Comparison of ENCODE assay signal across 25 mouse cellular contexts in genomic region chr6:125602354-125602753, GRCm38 (mm10). TPM values are rescaled to one million over a fixed set of nuclear protein-coding genes. Genes with fewer than 3 reads are reported as not detected.
A peak's percentile ranks its signal among the peaks of the same experiment; 100 is the strongest.
DNase-seq lines count a peak whose midpoint lies in the region; ATAC-seq lines count a peak whose summit lies in the region.
"Had no signal": no experiment of that assay in that cellular context is flagged by ENCODE, and none has a peak within 500 bp of the region (broad histone marks: within the 10 kb centered on the region; RNA-seq: fewer than 3 reads in every experiment).

No protein-coding gene starts in this region.

- H3K27ac ChIP-seq in midbrain, embryonic 11.5 days (ENCODE audit: low read depth, low read length): no peak overlapping the region
- no peak overlapping the region for H3K27ac ChIP-seq in midbrain, embryonic 16.5 days (ENCODE audit: low read length)
- peak overlapping the region; percentile 47; the same call in 1 of the 2 replicates for H3K27ac ChIP-seq in limb, embryonic 15.5 days
- no peak overlapping the region for H3K27ac ChIP-seq in hindbrain, embryonic 16.5 days (ENCODE audit: low read depth, low read length)
- H3K27ac ChIP-seq: forebrain, embryonic 12.5 days; heart, adult 2 months; hindbrain, embryonic 13.5 days; liver, embryonic 13.5 days; neural tube, embryonic 15.5 days had no signal

- no peak for ATAC-seq in midbrain, embryonic 11.5 days (ENCODE audit: low FRiP score)
- no peak for ATAC-seq in midbrain, embryonic 16.5 days
- no peak for ATAC-seq in limb, embryonic 15.5 days (ENCODE audit: insufficient number of reproducible peaks, low FRiP score, low TSS enrichment, low read depth)
- no peak for ATAC-seq in hindbrain, embryonic 16.5 days
- ATAC-seq: CD4-positive, CD25-positive, alpha-beta regulatory T cell, adult 4 months had no signal

- H3K9me3 ChIP-seq in midbrain, embryonic 11.5 days (ENCODE audit: control insufficient read depth, low read length): no peaks in the 10 kb centered on the region
- H3K9me3 ChIP-seq in midbrain, embryonic 16.5 days (replicated peaks; ENCODE audit: control insufficient read depth, low read length, poor library complexity, severe bottlenecking): no peaks in the 10 kb centered on the region
- H3K9me3 ChIP-seq in limb, embryonic 15.5 days: no peaks in the 10 kb centered on the region
- H3K9me3 ChIP-seq in hindbrain, embryonic 16.5 days (ENCODE audit: control insufficient read depth, low read length): no peaks in the 10 kb centered on the region
- H3K9me3 ChIP-seq: forebrain, embryonic 12.5 days; heart, embryonic 12.5 days; hindbrain, embryonic 13.5 days; liver, embryonic 13.5 days; neural tube, embryonic 15.5 days had no signal

- H3K36me3 ChIP-seq in midbrain, embryonic 11.5 days (ENCODE audit: control insufficient read depth, insufficient read depth, low read length): no peaks in the 10 kb centered on the region
- H3K36me3 ChIP-seq in midbrain, embryonic 16.5 days (ENCODE audit: control insufficient read depth, insufficient read depth, low read length): no peaks in the 10 kb centered on the region
- H3K36me3 ChIP-seq in limb, embryonic 15.5 days: no peaks in the 10 kb centered on the region
- H3K36me3 ChIP-seq in hindbrain, embryonic 16.5 days (ENCODE audit: control insufficient read depth, insufficient read depth, low read length): no peaks in the 10 kb centered on the region
- H3K36me3 ChIP-seq: forebrain, embryonic 12.5 days; heart, embryonic 12.5 days; hindbrain, embryonic 13.5 days; liver, embryonic 13.5 days; neural tube, embryonic 15.5 days had no signal

- H3K4me1 ChIP-seq in midbrain, embryonic 11.5 days (ENCODE audit: control insufficient read depth, insufficient read depth, low read length): no peaks in the 10 kb centered on the region
- H3K4me1 ChIP-seq in midbrain, embryonic 16.5 days (ENCODE audit: control insufficient read depth, insufficient read depth, low read length): peaks cover 4% of the 10 kb centered on the region; the same call in 1 of the 2 replicates
- peaks cover 35% of the 10 kb centered on the region for H3K4me1 ChIP-seq in limb, embryonic 15.5 days
- peaks cover 5% of the 10 kb centered on the region for H3K4me1 ChIP-seq in hindbrain, embryonic 16.5 days (ENCODE audit: control insufficient read depth, insufficient read depth, low read depth, low read length)

- peak; percentile 87 for DNase-seq in heart, adult 11 months
- DNase-seq in heart, adult 18-20 months: no peak
- peak; percentile 83 for DNase-seq in midbrain, embryonic 11.5 days (ENCODE audit: low spot score, missing footprints)
- no peak for DNase-seq in yolk sac, embryonic 10.5 days (ENCODE audit: low spot score)
- DNase-seq: adrenal gland, postnatal 36 days; cerebellum, adult 2 months; cerebellum, postnatal 14 days; gastrocnemius, postnatal 14 days; heart, adult 2 months; heart, postnatal 4 days; liver, embryonic 13.5 days; lung, adult 18-20 months; lung, postnatal 4 days; retina, postnatal 1 day; right cerebral cortex, postnatal 14 days; thymus, postnatal 14 days had no signal

- no peak overlapping the region for H3K9ac ChIP-seq in midbrain, embryonic 11.5 days (ENCODE audit: low read length)
- no peak overlapping the region for H3K9ac ChIP-seq in midbrain, embryonic 16.5 days (ENCODE audit: low read depth, low read length)
- H3K9ac ChIP-seq in limb, embryonic 15.5 days: no peak overlapping the region
- no peak overlapping the region for H3K9ac ChIP-seq in hindbrain, embryonic 16.5 days (ENCODE audit: low read depth, low read length)
- H3K9ac ChIP-seq: heart, embryonic 12.5 days; hindbrain, embryonic 13.5 days; liver, embryonic 13.5 days; neural tube, embryonic 15.5 days had no signal

- no peak overlapping the region for H3K4me3 ChIP-seq in midbrain, embryonic 11.5 days (ENCODE audit: low read depth, low read length)
- H3K4me3 ChIP-seq in midbrain, embryonic 16.5 days (ENCODE audit: low read depth, low read length): no peak overlapping the region
- H3K4me3 ChIP-seq in limb, embryonic 15.5 days: no peak overlapping the region
- no peak overlapping the region for H3K4me3 ChIP-seq in hindbrain, embryonic 16.5 days (ENCODE audit: low read length)
- H3K4me3 ChIP-seq: erythroblast, embryonic 14.5 days; forebrain, embryonic 12.5 days; heart, adult 2 months; hindbrain, embryonic 13.5 days; neural tube, embryonic 15.5 days had no signal

- no peak overlapping the region for H3K4me2 ChIP-seq in midbrain, embryonic 11.5 days
- no peak overlapping the region for H3K4me2 ChIP-seq in midbrain, embryonic 16.5 days (ENCODE audit: low read length)
- no peak overlapping the region for H3K4me2 ChIP-seq in limb, embryonic 15.5 days
- no peak overlapping the region for H3K4me2 ChIP-seq in hindbrain, embryonic 16.5 days (ENCODE audit: low read length)

- no peaks in the 10 kb centered on the region for H3K27me3 ChIP-seq in midbrain, embryonic 11.5 days (ENCODE audit: control insufficient read depth, insufficient read depth, low read length)
- no peaks in the 10 kb centered on the region for H3K27me3 ChIP-seq in midbrain, embryonic 16.5 days (ENCODE audit: control insufficient read depth, insufficient read depth, low read depth, low read length)
- peaks cover 5% of the 10 kb centered on the region; the same call in 1 of the 2 replicates for H3K27me3 ChIP-seq in limb, embryonic 15.5 days
- H3K27me3 ChIP-seq in hindbrain, embryonic 16.5 days (replicated peaks; ENCODE audit: control insufficient read depth, insufficient read depth, low read length): peaks cover 4% of the 10 kb centered on the region; the same call in 1 of the 2 replicates

- 74% methylated on average over 5 of the region's 5 CpGs for WGBS in midbrain, embryonic 11.5 days
- WGBS in midbrain, embryonic 16.5 days: 82% methylated on average over 5 of the region's 5 CpGs
- 77% methylated on average over 5 of the region's 5 CpGs for WGBS in limb, embryonic 15.5 days
- 82% methylated on average over 5 of the region's 5 CpGs for WGBS in hindbrain, embryonic 16.5 days

RNA-seq across cellular contexts. Expression of gene Vwf, which starts 55.8 kb away (rescaled TPM):
- 100 to 1,000 TPM in 1 of 2 experiments, 10 to 100 TPM in 1; 78.4 to 104 TPM for total RNA-seq in heart, adult 18-20 months (2021)
- polyA plus RNA-seq in midbrain, embryonic 11.5 days (2014; fragmentation: Nextera tagmentation; extraction: Ambion mirVana): 13.9 and 15.8 TPM in 2 replicates
- 8.4 and 9.8 TPM in 2 replicates for polyA plus RNA-seq in midbrain, embryonic 16.5 days (2015; fragmentation: Nextera tagmentation; extraction: Ambion mirVana)
- 7.9 and 11.3 TPM in 2 replicates for polyA plus RNA-seq in limb, embryonic 15.5 days (2015; fragmentation: Nextera tagmentation; extraction: Ambion mirVana)
- polyA plus RNA-seq in hindbrain, embryonic 16.5 days (2015; fragmentation: Nextera tagmentation; extraction: Ambion mirVana): 9.7 and 12.9 TPM in 2 replicates
- polyA plus RNA-seq: CD4-positive, CD25-positive, alpha-beta regulatory T cell, adult 4 months had no signal

Comparison
In these comparisons a context has a peak if more than half of its experiments do, and no peak if none do; other contexts are left out.
1. DNase-seq: peak in heart, adult 11 months (single experiment) and midbrain, embryonic 11.5 days (single experiment); none in heart, adult 18-20 months (0 of 2) and yolk sac, embryonic 10.5 days (single experiment).